Mouse (Mus musculus) hindlimb bud, embryonic 11.5 days (tissue): ENCODE results near the gene Mrm1.
"Not testable (repeated sequence)": the region's sequence is repeated elsewhere in the genome, so short reads cannot be mapped to it uniquely, and the experiment has no call there.

Experiments
- DNase-seq: peaks from one replicate; pipeline ENCODE4 v3.0.0-alpha.2; 2012; ENCODE audit warnings: low read depth, low spot score; ENCODE audit errors: extremely low spot score

Gene Mrm1

GRCm38 (mm10) chr11:84818961-84819692 is at the start of gene Mrm1:
Gene Mrm1 (minus strand): TSS chr11:84819515.
- peak; percentile 73 for DNase-seq

GRCm38 (mm10) chr11:84868786-84869259 is 49.5 kb upstream of the Mrm1 start:
- DNase-seq = no peak

- no peak for DNase-seq
Observed at GRCm38 (mm10) chr11:84867586-84867985, 48.3 kb upstream of the Mrm1 start.

GRCm38 (mm10) chr11:84865268-84865667 is 46.0 kb upstream of the Mrm1 start:
- DNase-seq = no peak

GRCm38 (mm10) chr11:84855285-84855684 is 36.0 kb upstream of the Mrm1 start:
- no peak for DNase-seq

GRCm38 (mm10) chr11:84847475-84848090 is 28.3 kb upstream of the Mrm1 start:
- DNase-seq = no peak

- no peak for DNase-seq
Observed at GRCm38 (mm10) chr11:84846741-84847474, 27.6 kb upstream of the Mrm1 start.

GRCm38 (mm10) chr11:84839330-84839729 is 20.0 kb upstream of the Mrm1 start:
- no peak for DNase-seq

- DNase-seq = not testable (repeated sequence)
Observed at GRCm38 (mm10) chr11:84829495-84829894, 10.2 kb upstream of the Mrm1 start.

GRCm38 (mm10) chr11:84828516-84829399 is 9.4 kb upstream of the Mrm1 start, which contains the start of gene Dhrs11:
Gene Dhrs11 (minus strand): TSS chr11:84828994.
- DNase-seq = no peak

- no peak for DNase-seq
Observed at GRCm38 (mm10) chr11:84827901-84828503, 8.7 kb upstream of the Mrm1 start.

- no peak for DNase-seq
Observed at GRCm38 (mm10) chr11:84827492-84827891, 8.2 kb upstream of the Mrm1 start.

- no peak for DNase-seq
Observed at GRCm38 (mm10) chr11:84826185-84826584, 6.9 kb upstream of the Mrm1 start.

GRCm38 (mm10) chr11:84825261-84825807 is 6.0 kb upstream of the Mrm1 start:
- DNase-seq = no peak

- DNase-seq = no peak
Observed at GRCm38 (mm10) chr11:84823484-84823897, 4.2 kb upstream of the Mrm1 start.

- DNase-seq = no peak
Observed at GRCm38 (mm10) chr11:84822487-84822886, 3.2 kb upstream of the Mrm1 start.

GRCm38 (mm10) chr11:84821131-84821770 is 1.9 kb upstream of the Mrm1 start:
- DNase-seq = no peak

GRCm38 (mm10) chr11:84818085-84818960 is 992 bp downstream of the Mrm1 start:
- no peak for DNase-seq

GRCm38 (mm10) chr11:84817362-84817761 is 2.0 kb downstream of the Mrm1 start:
- no peak for DNase-seq
